10 mouse cellular contexts compared by ENCODE assay signal in the genomic region with DNA sequence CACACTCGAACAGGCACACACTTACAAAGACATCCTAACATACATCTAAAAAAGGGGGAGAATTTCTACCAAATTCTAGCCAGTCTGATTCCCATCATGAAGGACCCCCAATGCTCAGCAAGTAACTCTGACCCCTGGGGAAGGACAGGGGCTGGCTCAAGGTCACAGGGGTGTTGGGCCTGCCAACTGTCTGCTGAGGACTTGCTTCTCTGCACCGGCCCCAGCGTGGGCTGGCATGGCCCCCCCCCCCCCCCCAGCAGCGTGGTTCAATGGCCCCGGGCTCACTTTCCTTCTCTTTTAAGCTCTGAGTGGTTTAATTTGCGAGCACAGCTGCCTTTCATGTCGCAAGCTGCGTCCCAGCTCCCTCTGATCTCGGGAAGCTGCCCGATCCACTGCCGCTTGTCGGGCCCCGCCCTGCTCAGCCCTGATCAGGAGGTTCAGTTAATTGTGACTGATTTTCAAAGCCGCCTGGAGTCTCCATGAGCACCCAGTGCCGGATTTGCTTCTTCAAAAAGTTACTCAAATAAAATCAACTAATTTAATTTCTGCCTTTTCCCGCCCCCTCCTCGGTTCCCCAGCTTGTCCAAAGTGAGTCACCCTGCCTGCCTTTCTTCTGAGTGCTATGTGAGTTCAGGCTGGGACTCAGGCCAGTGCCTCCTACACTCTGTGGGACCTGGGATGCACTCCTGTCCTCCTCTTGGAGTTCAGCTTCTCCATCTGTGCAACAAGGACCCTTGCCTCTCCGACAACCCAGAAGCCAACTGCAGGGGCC.
DNase-seq lines count a peak whose midpoint lies in the region; ATAC-seq and TF ChIP-seq lines count a peak whose summit lies in the region.
"Had no signal": no experiment of that assay in that cellular context is flagged by ENCODE, and none has a peak within 500 bp of the region (broad histone marks: within the 10 kb centered on the region; RNA-seq: fewer than 3 reads in every experiment).

No protein-coding gene starts in this region.

- H3K4me2 ChIP-seq in hindbrain, postnatal 0 days (ENCODE audit: low read depth, low read length), result no peak overlapping the region
- H3K4me2 ChIP-seq: hindbrain, embryonic 15.5 days; limb, embryonic 12.5 days had no signal

- WGBS in hindbrain, postnatal 0 days, result 19% methylated on average over 18 of the region's 18 CpGs

- H3K9ac ChIP-seq in hindbrain, postnatal 0 days (replicated peaks; ENCODE audit: low read length), result no peak overlapping the region
- H3K9ac ChIP-seq: hindbrain, embryonic 15.5 days; limb, embryonic 12.5 days had no signal

- H3K4me1 ChIP-seq in hindbrain, postnatal 0 days (ENCODE audit: insufficient read depth, low read length), result no peaks in the 10 kb centered on the region

- TF ChIP-seq CTCF in hindbrain, postnatal 0 days (IDR thresholded peaks at IDR 0.05; ENCODE audit: low read depth), result no peak

- H3K27ac ChIP-seq in hindbrain, postnatal 0 days, result no peak overlapping the region
- H3K27ac ChIP-seq: hindbrain, embryonic 15.5 days; limb, embryonic 12.5 days had no signal

- peak; percentile 87 for ATAC-seq in frontal cortex, adult (ENCODE audit: low TSS enrichment)
- no peak for ATAC-seq in hindbrain, postnatal 0 days

- no peak for DNase-seq in frontal cortex, postnatal 10 days (ENCODE audit: low spot score in 2 of 2)
- peak; percentile 10 for DNase-seq in thymus, postnatal 25 days
- no peak for DNase-seq in thymus, adult 18-20 months
- DNase-seq in hindbrain, postnatal 0 days (ENCODE audit: low spot score), result peak; percentile 20
- no peak for DNase-seq in kidney, postnatal 25 days
- DNase-seq in c-Kit-positive CD71-positive TER-119-positive erythroid progenitor cells, embryonic 14.5 days (ENCODE audit: low spot score), result no peak
- DNase-seq in cerebellum, adult 9-11 months, result no peak

- no peaks in the 10 kb centered on the region for H3K27me3 ChIP-seq in hindbrain, postnatal 0 days (ENCODE audit: insufficient read depth, low read length)
- H3K27me3 ChIP-seq: hindbrain, embryonic 15.5 days had no signal

- no peaks in the 10 kb centered on the region for H3K36me3 ChIP-seq in hindbrain, postnatal 0 days (ENCODE audit: insufficient read depth, low read length)
- H3K36me3 ChIP-seq: hindbrain, embryonic 15.5 days; limb, embryonic 12.5 days had no signal

- no peaks in the 10 kb centered on the region for H3K9me3 ChIP-seq in hindbrain, postnatal 0 days (ENCODE audit: low read length)
- H3K9me3 ChIP-seq: hindbrain, embryonic 15.5 days; limb, embryonic 12.5 days had no signal

- H3K4me3 ChIP-seq in hindbrain, postnatal 0 days (ENCODE audit: low read length), result no peak overlapping the region
- H3K4me3 ChIP-seq: hindbrain, embryonic 15.5 days; limb, embryonic 12.5 days had no signal

Comparison
In these comparisons a context has a peak if more than half of its experiments do, and no peak if none do; other contexts are left out.
1. DNase-seq: peak in thymus, postnatal 25 days (single experiment) and hindbrain, postnatal 0 days (single experiment); none in frontal cortex, postnatal 10 days (0 of 2), thymus, adult 18-20 months (0 of 2), kidney, postnatal 25 days (0 of 2), c-Kit-positive CD71-positive TER-119-positive erythroid progenitor cells, embryonic 14.5 days (single experiment) and cerebellum, adult 9-11 months (single experiment).